Mouse (Mus musculus) gastrocnemius, adult 18-20 months (tissue): ENCODE results near the gene Cort. TPM values are rescaled to one million over a fixed set of nuclear protein-coding genes. Genes with fewer than 3 reads are reported as not detected.
"Not testable (repeated sequence)": the region's sequence is repeated elsewhere in the genome, so short reads cannot be mapped to it uniquely, and the experiment has no call there.

Source experiments
- DNase-seq: peaks from one replicate; pipeline ENCODE4 v3.0.0; 2021; ENCODE audit warnings: low spot score
- total RNA-seq, 2 experiments: library from RNA; stranded (reverse); gene quantifications; 2 replicates each; pipeline ENCODE4 v1.2.3; 2021

The Cort gene
- total RNA-seq, 2 experiments from 2014 or later: 0.83 TPM; not detected in 1

GRCm38 (mm10) chr4:149148084-149148483 is 21.5 kb upstream of the Cort start:
- DNase-seq: no peak

- no peak for DNase-seq
Measured at GRCm38 (mm10) chr4:149147528-149147927, 21.0 kb upstream of the Cort start.

GRCm38 (mm10) chr4:149145151-149145550 is 18.6 kb upstream of the Cort start:
- DNase-seq: no peak

- DNase-seq: peak; percentile 89
Measured at GRCm38 (mm10) chr4:149144459-149144858, 17.9 kb upstream of the Cort start.

- no peak for DNase-seq
Measured at GRCm38 (mm10) chr4:149143594-149143993, 17.0 kb upstream of the Cort start.

- DNase-seq: no peak
Measured at GRCm38 (mm10) chr4:149138515-149138914, 12.0 kb upstream of the Cort start.

- peak; percentile 86 for DNase-seq
Measured at GRCm38 (mm10) chr4:149136982-149137770, 10.6 kb upstream of the Cort start, which contains the start of gene Cenps. Gene Cenps, minus strand, starts transcription at chr4:149137629.

GRCm38 (mm10) chr4:149136116-149136850 is 9.7 kb upstream of the Cort start:
- DNase-seq: no peak

- DNase-seq: no peak
Measured at GRCm38 (mm10) chr4:149133395-149133794, 6.8 kb upstream of the Cort start.

GRCm38 (mm10) chr4:149131789-149132565 is 5.4 kb upstream of the Cort start:
- DNase-seq: no peak

GRCm38 (mm10) chr4:149131021-149131752 is 4.6 kb upstream of the Cort start:
- DNase-seq: no peak

- no peak for DNase-seq
Measured at GRCm38 (mm10) chr4:149128467-149128866, 1.9 kb upstream of the Cort start.

- no peak for DNase-seq
Measured at GRCm38 (mm10) chr4:149126115-149126509, 451 bp downstream of the Cort start.

GRCm38 (mm10) chr4:149125341-149126114 is 1.0 kb downstream of the Cort start:
- no peak for DNase-seq

- no peak for DNase-seq
Measured at GRCm38 (mm10) chr4:149123432-149123831, 3.1 kb downstream of the Cort start.

- DNase-seq: not testable (repeated sequence)
Measured at GRCm38 (mm10) chr4:149119978-149120562, 6.5 kb downstream of the Cort start.

- DNase-seq: peak; percentile 95
Measured at GRCm38 (mm10) chr4:149103875-149104561, 22.5 kb downstream of the Cort start, which contains the start of gene Dffa. Gene Dffa, plus strand, starts transcription at chr4:149104146.

GRCm38 (mm10) chr4:149101456-149101855 is 25.1 kb downstream of the Cort start:
- no peak for DNase-seq

- DNase-seq: not testable (repeated sequence)
Measured at GRCm38 (mm10) chr4:149100449-149100848, 26.1 kb downstream of the Cort start.
